Mouse (Mus musculus): ENCODE measurements at regions not wholly inside any gene's neighbourhood (a gene's known extent, or its start where the extent isn't known, plus 50 kb on each side); places are given as distances from the start of the nearest gene placed in this dataset.

DNA sequence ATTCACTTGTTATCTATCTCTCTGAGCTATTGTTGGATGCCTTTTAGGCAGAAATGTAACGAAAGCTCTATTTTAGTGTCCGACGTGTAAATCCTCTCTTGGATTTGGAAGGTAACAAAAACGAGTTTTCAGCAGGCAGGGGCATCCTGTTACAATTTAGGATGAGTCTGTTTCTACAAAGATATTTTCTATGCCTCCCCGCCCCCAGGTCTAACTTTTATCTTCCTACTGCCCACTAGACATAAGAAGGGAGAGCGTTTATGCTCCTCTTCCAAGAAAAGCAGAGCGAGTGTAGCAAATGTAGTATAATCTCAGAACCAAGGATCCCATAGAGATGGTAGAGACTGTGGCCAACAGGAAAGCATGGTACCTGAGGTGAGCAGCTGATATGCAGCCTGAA lies 62.4 kb upstream of the Hs3st2 start:
- no peak overlapping the region for H3K9ac ChIP-seq (replicated peaks; ENCODE audit: low read depth)
- no peaks in the 10 kb centered on the region for H3K9me3 ChIP-seq (ENCODE audit: low read length)
- H3K4me2 ChIP-seq (replicated peaks; ENCODE audit: low read depth, low read length): no peak overlapping the region
- DNase-seq (ENCODE audit: low spot score) (no peak), ATAC-seq (no peak)
- TF ChIP-seq CTCF (IDR thresholded peaks at IDR 0.05): no peak
- no peak for TF ChIP-seq EP300 (IDR thresholded peaks at IDR 0.05)
- H3K27ac ChIP-seq (ENCODE audit: low read length): no peak overlapping the region
- 78% methylated on average over 7 of the region's 7 CpGs for WGBS
- H3K4me1 ChIP-seq (ENCODE audit: insufficient read depth, low read depth, low read length): no peaks in the 10 kb centered on the region
- H3K4me3 ChIP-seq (ENCODE audit: low read depth, low read length): no peak overlapping the region
- no peaks in the 10 kb centered on the region for H3K36me3 ChIP-seq (ENCODE audit: insufficient read depth, low read length)
- H3K27me3 ChIP-seq (replicated peaks; ENCODE audit: insufficient read depth, low read length): no peaks in the 10 kb centered on the region

- no peak overlapping the region for H3K4me2 ChIP-seq (replicated peaks; ENCODE audit: low read depth, low read length)
- H3K4me1 ChIP-seq (ENCODE audit: insufficient read depth, low read depth, low read length): no peaks in the 10 kb centered on the region
- H3K4me3 ChIP-seq (ENCODE audit: low read depth, low read length): no peak overlapping the region
- no peaks in the 10 kb centered on the region for H3K9me3 ChIP-seq (ENCODE audit: low read length)
- WGBS: 68% methylated on average over 2 of the region's 2 CpGs
- no peak for DNase-seq (ENCODE audit: low spot score)
- no peak overlapping the region for H3K9ac ChIP-seq (replicated peaks; ENCODE audit: low read depth)
- TF ChIP-seq CTCF (IDR thresholded peaks at IDR 0.05) (no peak), EP300 (IDR thresholded peaks at IDR 0.05) (no peak)
- no peaks in the 10 kb centered on the region for H3K27me3 ChIP-seq (replicated peaks; ENCODE audit: insufficient read depth, low read length)
- H3K27ac ChIP-seq (ENCODE audit: low read length): no peak overlapping the region
- no peak for ATAC-seq
- H3K36me3 ChIP-seq (ENCODE audit: insufficient read depth, low read length): no peaks in the 10 kb centered on the region
Observed at GRCm38 (mm10) chr7:121332532-121332931, 59.1 kb upstream of the Hs3st2 start.

DNA sequence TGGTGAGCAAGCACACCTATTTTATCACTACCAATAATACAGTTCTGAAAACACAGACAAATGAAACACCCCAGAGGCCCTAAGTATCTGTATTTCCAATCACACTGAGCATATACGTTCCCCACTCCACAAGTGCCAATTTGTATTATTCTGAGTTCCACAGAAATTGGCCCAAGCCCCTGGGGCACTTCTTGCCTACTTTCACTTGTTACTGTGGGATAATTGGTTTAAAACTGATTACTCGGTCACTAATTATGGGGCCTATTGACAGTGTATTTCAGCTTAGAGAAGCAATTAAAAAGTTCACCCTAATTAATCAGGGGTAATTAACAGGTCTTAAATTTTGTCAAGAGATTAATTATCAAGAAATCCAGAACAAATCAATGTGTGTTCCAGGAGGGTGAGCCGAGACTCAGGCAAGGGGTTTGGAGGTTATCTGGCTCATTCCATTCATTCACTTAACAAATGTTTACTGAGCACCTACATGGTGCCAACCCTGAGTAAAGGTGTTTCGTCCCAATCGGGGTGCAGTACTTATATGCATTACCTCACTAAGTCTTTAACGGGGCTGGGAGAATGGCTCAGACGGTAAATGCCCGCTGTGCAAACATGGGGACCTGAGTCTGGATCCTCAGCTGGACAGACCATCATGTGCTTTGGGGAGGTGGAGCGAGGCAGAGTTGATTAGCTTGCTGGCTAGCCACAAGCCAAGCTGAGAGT lies 56.1 kb upstream of the Hs3st2 start:
- no peak overlapping the region for H3K27ac ChIP-seq (ENCODE audit: low read length)
- H3K4me2 ChIP-seq (replicated peaks; ENCODE audit: low read depth, low read length): no peak overlapping the region
- 71% methylated on average over 9 of the region's 9 CpGs for WGBS
- H3K36me3 ChIP-seq (ENCODE audit: insufficient read depth, low read length): no peaks in the 10 kb centered on the region
- ATAC-seq (no peak), DNase-seq (ENCODE audit: low spot score) (no peak)
- H3K4me1 ChIP-seq (ENCODE audit: insufficient read depth, low read depth, low read length): no peaks in the 10 kb centered on the region
- H3K4me3 ChIP-seq (ENCODE audit: low read depth, low read length): no peak overlapping the region
- H3K9me3 ChIP-seq (ENCODE audit: low read length): no peaks in the 10 kb centered on the region
- TF ChIP-seq EP300 (IDR thresholded peaks at IDR 0.05) (no peak), CTCF (IDR thresholded peaks at IDR 0.05) (no peak)
- H3K9ac ChIP-seq (replicated peaks; ENCODE audit: low read depth): no peak overlapping the region
- no peaks in the 10 kb centered on the region for H3K27me3 ChIP-seq (replicated peaks; ENCODE audit: insufficient read depth, low read length)

DNA sequence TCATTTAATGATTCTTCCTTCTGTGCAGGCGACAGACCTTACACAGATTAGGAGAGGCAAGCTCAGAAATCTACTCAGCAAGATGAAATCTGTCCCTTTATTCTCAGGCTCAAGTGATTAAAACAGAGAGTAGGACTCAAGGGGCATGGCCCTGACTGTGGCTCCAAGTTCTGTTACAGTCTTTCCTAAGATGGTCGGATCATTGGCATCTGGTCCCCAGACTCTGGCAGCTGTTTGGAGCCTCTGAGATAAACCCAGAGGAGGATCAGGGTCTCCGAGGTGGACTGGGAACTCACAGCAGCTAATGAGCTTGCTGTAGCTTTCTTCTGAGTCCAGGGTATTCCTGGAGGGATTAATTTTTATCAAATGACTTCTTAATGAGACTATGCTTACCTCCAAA lies 51.7 kb upstream of the Hs3st2 start:
- Histone ChIP-seq H3K27me3 (replicated peaks; ENCODE audit: insufficient read depth, low read length) (no peaks in the 10 kb centered on the region), H3K4me3 (ENCODE audit: low read depth, low read length) (no peak overlapping the region), H3K4me2 (replicated peaks; ENCODE audit: low read depth, low read length) (no peak overlapping the region), H3K27ac (ENCODE audit: low read length) (no peak overlapping the region), H3K9me3 (ENCODE audit: low read length) (no peaks in the 10 kb centered on the region), H3K36me3 (ENCODE audit: insufficient read depth, low read length) (no peaks in the 10 kb centered on the region), H3K9ac (replicated peaks; ENCODE audit: low read depth) (no peak overlapping the region), H3K4me1 (ENCODE audit: insufficient read depth, low read depth, low read length) (no peaks in the 10 kb centered on the region)
- WGBS: 42% methylated on average over 3 of the region's 3 CpGs
- TF ChIP-seq CTCF (IDR thresholded peaks at IDR 0.05) (no peak), EP300 (IDR thresholded peaks at IDR 0.05) (no peak)
- ATAC-seq (no peak), DNase-seq (ENCODE audit: low spot score) (no peak)

Measured in lung, postnatal 0 days (tissue).